Mouse (Mus musculus): ENCODE measurements around the gene Tuba1c. TPM values are rescaled to one million over a fixed set of nuclear protein-coding genes. Genes with fewer than 3 reads are reported as not detected.
"Not testable (repeated sequence)": the region's sequence is repeated elsewhere in the genome, so short reads cannot be mapped to it uniquely, and the experiment has no call there.

Tuba1c gene
- polyA plus RNA-seq, 1 experiment from 2014 or later, result 41.4 TPM

- Histone ChIP-seq H3K9ac (replicated peaks) (no peak overlapping the region), H3K9me3 (no peaks in the 10 kb centered on the region), H3K36me3 (no peaks in the 10 kb centered on the region), H3K4me3 (replicated peaks) (no peak overlapping the region), H3K27ac (no peak overlapping the region), H3K4me2 (replicated peaks) (no peak overlapping the region), H3K27me3 (peaks cover 75% of the 10 kb centered on the region), H3K4me1 (replicated peaks) (peaks cover 32% of the 10 kb centered on the region)
- 9% methylated on average over 9 of the region's 9 CpGs for WGBS
- ATAC-seq, result no peak
Observed at GRCm38 (mm10) chr15:99053373-99053772, 23.7 kb downstream of the Tuba1c start.

- H3K27ac ChIP-seq, result no peak within 1 kb of the TSS
- peaks cover 91% of the 10 kb centered on the region for H3K27me3 ChIP-seq
- H3K4me1 ChIP-seq (replicated peaks), result peaks cover 32% of the 10 kb centered on the region
- peak within 1 kb of the TSS; percentile 49 for H3K9ac ChIP-seq (replicated peaks)
- ATAC-seq, result no peak
- H3K4me3 ChIP-seq (replicated peaks), result peak within 1 kb of the TSS; percentile 39
- H3K9me3 ChIP-seq, result no peaks in the 10 kb centered on the region
- WGBS, result 2% methylated on average over 29 of the region's 30 CpGs
- no peaks in the 10 kb centered on the region for H3K36me3 ChIP-seq
- peak within 1 kb of the TSS; percentile 63 for H3K4me2 ChIP-seq (replicated peaks)
Observed at GRCm38 (mm10) chr15:99055040-99055439, 25.3 kb downstream of the Tuba1c start, which contains the start of gene Prph. Gene Prph, plus strand, starts transcription at chr15:99055174.

DNA sequence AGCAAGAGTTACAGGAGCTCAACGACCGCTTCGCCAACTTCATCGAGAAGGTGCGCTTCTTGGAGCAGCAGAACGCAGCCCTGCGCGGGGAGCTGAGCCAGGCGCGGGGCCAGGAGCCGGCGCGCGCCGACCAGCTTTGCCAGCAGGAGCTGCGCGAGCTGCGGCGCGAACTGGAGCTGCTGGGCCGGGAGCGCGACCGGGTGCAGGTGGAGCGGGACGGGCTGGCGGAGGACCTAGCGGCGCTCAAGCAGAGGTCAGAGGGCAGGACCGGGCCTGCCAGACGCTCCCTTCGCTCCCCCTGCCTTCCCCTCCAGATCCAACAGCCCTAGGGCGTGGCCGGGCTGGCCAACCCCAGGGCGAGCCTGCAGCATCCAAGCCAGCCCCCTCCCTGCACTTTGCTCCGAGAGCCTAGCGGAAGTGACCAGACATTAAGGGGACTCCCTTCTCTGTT lies 25.8 kb downstream of the Tuba1c start:
- WGBS, result 0% methylated on average over 35 of the region's 37 CpGs
- ATAC-seq, result peak; percentile 48
- peak overlapping the region; percentile 63 for H3K4me2 ChIP-seq (replicated peaks)
- peak overlapping the region; percentile 39 for H3K4me3 ChIP-seq (replicated peaks)
- no peaks in the 10 kb centered on the region for H3K36me3 ChIP-seq
- H3K27ac ChIP-seq, result no peak overlapping the region
- H3K27me3 ChIP-seq, result peaks cover 90% of the 10 kb centered on the region
- H3K9me3 ChIP-seq, result no peaks in the 10 kb centered on the region
- H3K9ac ChIP-seq (replicated peaks), result peak overlapping the region; percentile 49
- peaks cover 32% of the 10 kb centered on the region for H3K4me1 ChIP-seq (replicated peaks)

- H3K4me2 ChIP-seq (replicated peaks), result peak overlapping the region; percentile 63
- H3K4me3 ChIP-seq (replicated peaks), result peak overlapping the region; percentile 39
Observed at GRCm38 (mm10) chr15:99056332-99056731, 26.6 kb downstream of the Tuba1c start.

DNA sequence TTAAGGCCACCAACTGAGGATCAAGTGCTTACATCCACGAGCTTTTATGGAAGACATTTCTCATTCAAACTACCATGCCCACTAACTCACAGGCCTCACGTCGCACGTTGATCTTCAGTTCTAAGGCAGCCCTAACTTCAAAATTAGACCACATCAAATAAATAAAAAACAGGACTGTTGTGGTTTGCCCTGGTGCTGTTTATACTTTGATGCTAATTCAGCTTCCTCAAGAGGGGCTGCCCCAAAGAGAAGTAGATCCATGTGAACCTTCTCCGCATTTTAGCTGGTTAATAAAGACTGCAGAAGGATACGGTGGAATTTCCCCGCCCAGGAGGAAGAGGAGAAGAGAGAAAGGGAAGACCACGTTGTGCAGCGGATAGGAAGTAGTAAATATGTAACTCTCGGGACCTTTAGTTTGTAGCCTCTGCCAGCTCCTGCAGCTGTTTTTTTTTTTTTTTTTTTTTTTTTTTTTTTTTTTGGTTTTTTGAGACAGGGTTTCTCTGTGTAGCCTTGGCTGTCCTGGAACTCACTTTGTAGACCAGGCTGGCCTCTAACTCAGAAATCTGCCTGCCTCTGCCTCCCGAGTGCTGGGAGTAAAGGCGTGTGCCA lies 36.0 kb downstream of the Tuba1c start:
- Histone ChIP-seq H3K4me3 (replicated peaks) (no peak overlapping the region), H3K36me3 (no peaks in the 10 kb centered on the region), H3K4me2 (replicated peaks) (no peak overlapping the region), H3K9me3 (no peaks in the 10 kb centered on the region), H3K27ac (no peak overlapping the region), H3K9ac (replicated peaks) (no peak overlapping the region), H3K27me3 (peaks cover 4% of the 10 kb centered on the region; the same call in 1 of the 2 replicates), H3K4me1 (replicated peaks) (no peaks in the 10 kb centered on the region)
- no peak for ATAC-seq
- 84% methylated on average over 12 of the region's 12 CpGs for WGBS

More at GRCm38 (mm10) chr15:99056332-99056731, 26.6 kb downstream of the Tuba1c start:
- Histone ChIP-seq H3K4me1 (replicated peaks) (peaks cover 32% of the 10 kb centered on the region), H3K27me3 (peaks cover 91% of the 10 kb centered on the region), H3K36me3 (no peaks in the 10 kb centered on the region), H3K9me3 (no peaks in the 10 kb centered on the region), H3K27ac (no peak overlapping the region), H3K9ac (replicated peaks) (no peak overlapping the region)
- peak; percentile 18; the same call in 1 of the 2 replicates for ATAC-seq
- WGBS, result 7% methylated on average over 14 of the region's 14 CpGs

- Histone ChIP-seq H3K4me2 (replicated peaks) (no peak overlapping the region), H3K9ac (replicated peaks) (no peak overlapping the region), H3K4me3 (replicated peaks) (no peak overlapping the region), H3K27me3 (no peaks in the 10 kb centered on the region), H3K36me3 (no peaks in the 10 kb centered on the region), H3K27ac (no peak overlapping the region), H3K4me1 (replicated peaks) (peaks cover 15% of the 10 kb centered on the region), H3K9me3 (no peaks in the 10 kb centered on the region)
- ATAC-seq, result no peak
- 81% methylated on average over 1 of the region's 1 CpGs for WGBS
Observed at GRCm38 (mm10) chr15:99071988-99072387, 42.3 kb downstream of the Tuba1c start.

DNA sequence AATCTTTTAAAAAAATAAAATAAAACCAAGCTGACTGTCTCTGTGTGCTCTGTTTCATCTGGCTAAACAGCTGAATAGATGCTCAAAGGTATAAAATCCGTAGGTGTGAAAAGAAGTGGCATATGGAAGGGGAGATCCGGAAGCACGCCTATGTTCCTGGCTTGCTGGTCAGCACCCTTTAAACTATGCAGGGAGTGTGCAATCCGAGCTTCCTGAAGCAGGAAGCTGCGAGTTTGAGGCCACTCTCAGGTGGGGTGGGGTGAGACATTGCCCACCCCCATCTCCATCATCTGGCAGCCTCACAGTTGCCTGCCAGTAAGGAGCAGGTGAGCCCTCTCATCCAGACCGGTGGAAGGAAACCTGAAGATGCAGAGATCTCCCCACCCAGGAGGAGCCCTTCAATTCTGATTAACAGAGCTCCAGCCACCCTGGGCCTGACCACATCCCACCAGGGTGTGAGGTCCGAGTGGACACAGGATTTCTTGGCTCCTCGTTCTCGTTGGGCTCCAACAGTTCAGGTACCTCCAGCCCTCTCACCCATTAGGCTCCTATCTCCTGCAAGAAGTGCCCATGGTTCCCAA lies 44.4 kb downstream of the Tuba1c start, which contains the start of gene Troap:
Troap (plus strand) TSS at position 557 of the 581 bp plus-strand sequence.
- WGBS, result 23% methylated on average over 9 of the region's 9 CpGs
- no peaks in the 10 kb centered on the region for H3K9me3 ChIP-seq
- H3K27ac ChIP-seq, result peak within 1 kb of the TSS; percentile 94
- peaks cover 15% of the 10 kb centered on the region for H3K4me1 ChIP-seq (replicated peaks)
- peak within 1 kb of the TSS; percentile 81 for H3K4me2 ChIP-seq (replicated peaks)
- peaks cover 8% of the 10 kb centered on the region; the same call in 1 of the 2 replicates for H3K36me3 ChIP-seq
- no peak; the same call in 1 of the 2 replicates for ATAC-seq
- no peaks in the 10 kb centered on the region for H3K27me3 ChIP-seq
- H3K9ac ChIP-seq (replicated peaks), result peak within 1 kb of the TSS; percentile 83
- H3K4me3 ChIP-seq (replicated peaks), result peak within 1 kb of the TSS; percentile 51

GRCm38 (mm10) chr15:99074600-99075333 lies 45.1 kb downstream of the Tuba1c start:
- Histone ChIP-seq H3K4me1 (replicated peaks) (peaks cover 15% of the 10 kb centered on the region), H3K9ac (replicated peaks) (peak overlapping the region; percentile 83), H3K27me3 (no peaks in the 10 kb centered on the region), H3K4me3 (replicated peaks) (peak overlapping the region; percentile 51), H3K27ac (peak overlapping the region; percentile 94), H3K4me2 (replicated peaks) (peak overlapping the region; percentile 81), H3K9me3 (no peaks in the 10 kb centered on the region), H3K36me3 (peaks cover 8% of the 10 kb centered on the region; the same call in 1 of the 2 replicates)
- peak; percentile 99 for ATAC-seq
- WGBS, result under 1% methylated on average over 44 of the region's 44 CpGs

GRCm38 (mm10) chr15:99076011-99076410 lies 46.3 kb downstream of the Tuba1c start:
- Histone ChIP-seq H3K4me2 (replicated peaks) (peak overlapping the region; percentile 81), H3K4me3 (replicated peaks) (peak overlapping the region; percentile 51; the same call in 1 of the 2 replicates), H3K36me3 (peaks cover 14% of the 10 kb centered on the region; the same call in 1 of the 2 replicates), H3K4me1 (replicated peaks) (peaks cover 15% of the 10 kb centered on the region)
- 95% methylated on average over 3 of the region's 3 CpGs for WGBS
- H3K27ac ChIP-seq; ATAC-seq; H3K9me3 ChIP-seq; H3K27me3 ChIP-seq; H3K9ac ChIP-seq (replicated peaks): not testable (repeated sequence)

DNA sequence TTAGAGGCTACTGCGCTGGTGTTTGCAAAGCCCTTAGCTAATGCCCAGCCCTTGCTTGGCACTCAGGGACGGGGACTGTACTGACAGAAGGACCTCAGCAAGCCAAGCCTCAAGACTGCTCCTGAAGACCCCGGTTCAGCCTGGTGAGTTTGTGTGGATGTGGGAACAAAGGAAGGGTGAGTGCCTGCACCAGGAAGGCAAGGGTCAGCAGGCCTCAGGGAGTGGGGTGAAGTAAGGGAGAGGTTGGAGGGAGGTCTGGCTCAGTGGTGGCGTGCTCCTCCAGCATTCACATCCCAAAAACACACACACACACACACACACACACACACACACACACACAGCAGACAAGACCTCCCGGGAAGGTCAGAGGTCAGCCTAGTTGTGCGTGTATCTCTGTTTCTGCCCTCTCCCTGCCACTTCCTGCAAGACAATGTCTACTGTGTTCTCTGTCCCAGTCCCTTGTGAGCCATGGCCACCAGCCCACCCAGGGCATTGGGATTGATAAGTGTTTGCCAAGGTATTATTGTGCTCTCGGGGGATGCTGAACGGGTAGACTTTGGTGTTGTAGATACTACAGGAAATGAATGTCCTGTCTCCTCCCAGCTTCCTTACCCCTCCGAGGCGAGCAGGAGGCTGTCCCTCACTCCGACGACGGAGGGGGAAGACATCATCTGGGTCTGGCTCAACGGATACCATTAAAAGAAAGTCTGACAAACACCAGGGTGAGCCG lies 48.7 kb downstream of the Tuba1c start:
- Histone ChIP-seq H3K9ac (replicated peaks) (no peak overlapping the region), H3K27me3 (0 out of 2 replicates have a peak, but pooled peaks cover 4% of the 10 kb centered on the region), H3K9me3 (no peaks in the 10 kb centered on the region), H3K27ac (no peak overlapping the region), H3K4me2 (replicated peaks) (no peak overlapping the region), H3K4me3 (replicated peaks) (no peak overlapping the region), H3K36me3 (peaks cover 26% of the 10 kb centered on the region), H3K4me1 (replicated peaks) (peaks cover 15% of the 10 kb centered on the region)
- 86% methylated on average over 14 of the region's 15 CpGs for WGBS
- ATAC-seq, result no peak

DNA sequence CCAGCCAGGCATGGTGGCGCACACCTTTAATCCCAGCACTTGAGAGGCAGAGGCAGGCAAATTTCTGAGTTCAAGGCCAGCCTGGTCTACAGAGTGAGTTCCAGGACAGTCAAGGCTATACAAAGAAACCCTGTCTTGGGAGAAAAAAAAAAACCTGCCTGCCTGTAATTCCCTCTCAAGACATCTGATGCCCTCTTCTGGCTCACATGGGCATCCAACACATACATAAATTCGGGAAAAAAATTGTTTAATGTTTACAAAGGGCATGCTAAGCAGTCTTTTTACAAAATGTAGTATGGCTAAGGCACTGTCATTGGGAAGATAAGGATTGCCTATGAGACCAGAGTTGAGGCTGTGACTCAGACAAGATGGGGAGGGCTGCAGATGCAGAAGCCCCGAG lies 50.1 kb downstream of the Tuba1c start:
- no peak overlapping the region for H3K4me2 ChIP-seq (replicated peaks)
- H3K27me3 ChIP-seq, result peaks cover 16% of the 10 kb centered on the region
- H3K27ac ChIP-seq, result no peak overlapping the region
- ATAC-seq, result no peak
- no peaks in the 10 kb centered on the region for H3K9me3 ChIP-seq
- no peak overlapping the region for H3K9ac ChIP-seq (replicated peaks)
- H3K36me3 ChIP-seq, result peaks cover 26% of the 10 kb centered on the region
- peaks cover 18% of the 10 kb centered on the region for H3K4me1 ChIP-seq (replicated peaks)
- no peak overlapping the region for H3K4me3 ChIP-seq (replicated peaks)
- 87% methylated on average over 3 of the region's 3 CpGs for WGBS

All from midbrain, embryonic 13.5 days (tissue).